Mouse (Mus musculus): ENCODE results near the gene Fbxl19.

Fbxl19 gene

DNA sequence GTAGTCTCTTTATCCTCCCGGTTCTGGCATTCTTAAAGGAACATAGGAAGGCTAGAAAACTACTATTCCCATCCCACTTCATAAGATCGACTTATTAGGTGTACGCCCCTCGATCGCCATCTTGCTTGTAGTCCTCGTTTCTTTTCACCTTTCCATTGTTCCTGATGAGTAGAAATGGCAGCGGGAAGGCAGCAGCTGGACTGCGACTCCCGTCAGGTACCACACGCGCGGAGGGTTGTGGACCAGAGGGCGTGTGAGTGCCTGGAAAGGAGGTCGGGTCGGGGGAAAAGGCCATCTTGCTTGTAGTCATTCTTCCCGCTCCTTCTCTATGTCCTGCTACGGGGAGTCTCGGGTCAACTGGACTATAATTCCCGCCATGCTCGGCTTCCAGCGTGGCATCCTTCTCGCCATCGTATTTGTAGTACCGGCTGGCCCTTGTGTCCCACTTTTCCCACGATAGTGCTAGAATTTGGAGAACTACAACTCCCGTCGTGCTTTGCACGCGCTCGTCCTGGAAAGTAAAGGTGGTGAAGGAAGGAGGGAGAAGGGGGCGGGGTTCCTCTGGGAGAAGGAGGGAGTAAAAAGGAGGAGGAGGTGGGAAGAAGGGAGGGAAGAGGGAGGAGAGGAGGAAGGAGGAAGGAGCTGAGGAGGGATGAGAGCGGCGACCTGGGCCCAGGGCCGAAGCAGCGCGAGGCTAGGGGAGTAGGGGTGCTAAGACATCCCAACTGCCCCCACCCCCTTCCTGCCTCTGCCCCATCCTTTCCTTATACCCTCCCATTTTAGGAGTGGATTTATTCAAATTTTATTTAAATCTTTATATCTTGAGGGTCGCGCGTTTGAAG lies 1.5 kb downstream of the Fbxl19 start:
- TF ChIP-seq CTCF (conservative IDR thresholded peaks at IDR 0.05; ENCODE audit: low read length) (no peak), POU5F1 (IDR thresholded peaks at IDR 0.05; ENCODE audit: borderline replicate concordance, low read length) (no peak), NANOG (IDR thresholded peaks at IDR 0.05; ENCODE audit: borderline replicate concordance, low read length) (no peak)
- H3K9me3 ChIP-seq (ENCODE audit: low read length) = no peaks in the 10 kb centered on the region
- no peaks in the 10 kb centered on the region for H3K27me3 ChIP-seq (ENCODE audit: insufficient read depth, low read length)
- peak overlapping the region; percentile 92 for H3K4me3 ChIP-seq (replicated peaks; ENCODE audit: low read length)
- H3K4me1 ChIP-seq (replicated peaks; ENCODE audit: low read depth, low read length) = peaks cover 70% of the 10 kb centered on the region
- H3K36me3 ChIP-seq (ENCODE audit: insufficient read depth, low read length) = peaks cover 27% of the 10 kb centered on the region

DNA sequence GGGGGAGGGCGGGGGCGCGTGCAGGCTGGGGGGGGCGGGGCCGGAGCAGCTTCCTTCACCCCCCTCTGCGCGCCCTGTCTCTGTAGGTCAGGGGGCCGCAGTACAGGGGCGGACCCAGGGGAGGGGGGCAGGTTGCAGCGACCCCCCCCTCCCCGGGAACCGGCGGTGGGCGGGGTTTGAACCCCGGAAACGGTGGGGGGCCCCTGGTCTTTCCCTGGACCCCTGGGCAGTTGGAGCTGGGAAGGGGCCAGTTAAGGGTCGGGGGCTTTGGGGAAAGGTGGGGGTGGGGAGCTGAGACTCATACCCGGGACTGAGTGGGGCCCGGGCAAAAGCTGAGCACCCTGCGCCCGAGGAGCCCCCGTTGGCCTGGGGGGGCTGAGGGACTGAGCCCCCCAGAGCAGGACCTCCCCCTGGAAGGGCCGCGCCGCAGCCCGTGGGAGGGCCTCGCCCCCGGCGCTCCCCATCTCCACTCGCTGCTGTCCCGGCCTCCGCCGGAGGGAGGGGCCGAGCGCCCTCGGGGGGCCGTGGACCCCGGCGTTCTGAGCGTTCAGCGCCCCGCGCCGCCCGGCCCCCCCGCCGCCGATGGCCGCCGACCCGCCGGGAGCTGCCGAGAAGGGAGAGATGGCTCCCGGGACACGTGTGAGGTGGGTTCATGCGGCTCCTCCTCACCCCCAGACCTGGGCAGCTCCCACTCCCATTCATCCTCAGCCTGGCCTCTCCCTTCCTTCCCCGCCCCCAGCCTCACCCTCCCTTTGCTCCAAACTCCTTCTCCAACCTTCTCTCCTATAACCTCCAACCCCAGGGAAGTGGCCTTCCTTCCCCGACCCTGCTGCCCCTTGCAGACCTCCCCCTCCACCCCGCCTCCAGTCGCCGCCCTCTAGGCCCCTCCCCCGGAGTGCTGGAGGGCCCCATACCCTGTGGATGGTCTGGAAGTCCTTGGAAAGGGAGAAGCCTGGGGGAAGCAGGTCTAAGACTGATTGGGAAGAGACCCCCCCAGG lies 2.5 kb downstream of the Fbxl19 start:
- Histone ChIP-seq H3K4me1 (replicated peaks; ENCODE audit: low read depth, low read length) (peaks cover 70% of the 10 kb centered on the region), H3K27me3 (ENCODE audit: insufficient read depth, low read length) (no peaks in the 10 kb centered on the region), H3K9me3 (ENCODE audit: low read length) (no peaks in the 10 kb centered on the region), H3K4me3 (replicated peaks; ENCODE audit: low read length) (peak overlapping the region; percentile 92), H3K36me3 (ENCODE audit: insufficient read depth, low read length) (peaks cover 36% of the 10 kb centered on the region)
- TF ChIP-seq CTCF (conservative IDR thresholded peaks at IDR 0.05; ENCODE audit: low read length) (no peak), POU5F1 (IDR thresholded peaks at IDR 0.05; ENCODE audit: borderline replicate concordance, low read length) (no peak), NANOG (IDR thresholded peaks at IDR 0.05; ENCODE audit: borderline replicate concordance, low read length) (no peak)

DNA sequence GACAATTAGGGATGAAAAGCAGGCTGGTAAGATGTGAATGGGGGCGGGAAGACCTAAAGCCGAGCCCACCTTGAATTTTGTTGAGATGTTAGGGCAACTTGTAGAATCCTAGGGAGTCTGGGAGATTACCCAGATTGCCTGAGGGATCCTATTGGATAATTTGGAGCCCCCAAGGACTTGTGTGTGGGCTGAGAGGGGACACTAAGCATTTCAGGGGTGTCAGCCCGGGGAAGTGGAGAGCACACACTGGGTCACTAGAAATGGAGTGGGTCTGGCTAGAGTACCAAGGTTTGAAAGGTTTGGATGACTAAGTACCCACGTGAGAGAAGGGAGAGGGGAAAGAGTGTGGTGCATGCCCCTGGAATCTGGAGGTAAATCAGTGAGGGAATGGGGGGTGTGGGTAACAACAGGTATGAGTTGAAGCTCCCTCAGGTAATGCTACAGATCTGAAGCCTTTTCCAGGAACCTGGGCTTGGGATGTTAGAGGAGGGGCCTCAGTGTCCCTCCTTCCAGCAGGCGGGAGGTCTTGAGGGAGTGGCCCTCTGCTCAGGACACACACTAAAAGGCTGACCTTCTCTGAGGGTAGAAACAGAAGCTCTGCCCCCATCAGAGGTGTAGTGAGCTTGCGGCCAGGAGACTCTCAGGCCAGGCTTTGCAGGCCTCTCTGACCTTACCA lies 3.4 kb downstream of the Fbxl19 start:
- peak overlapping the region; percentile 92 for H3K4me3 ChIP-seq (replicated peaks; ENCODE audit: low read length)
- peaks cover 71% of the 10 kb centered on the region for H3K4me1 ChIP-seq (replicated peaks; ENCODE audit: low read depth, low read length)
- peaks cover 46% of the 10 kb centered on the region for H3K36me3 ChIP-seq (ENCODE audit: insufficient read depth, low read length)
- TF ChIP-seq CTCF (conservative IDR thresholded peaks at IDR 0.05; ENCODE audit: low read length) = no peak
- TF ChIP-seq POU5F1 (IDR thresholded peaks at IDR 0.05; ENCODE audit: borderline replicate concordance, low read length) = no peak
- TF ChIP-seq NANOG (IDR thresholded peaks at IDR 0.05; ENCODE audit: borderline replicate concordance, low read length) = no peak
- H3K27me3 ChIP-seq (ENCODE audit: insufficient read depth, low read length) = no peaks in the 10 kb centered on the region
- H3K9me3 ChIP-seq (ENCODE audit: low read length) = no peaks in the 10 kb centered on the region

DNA sequence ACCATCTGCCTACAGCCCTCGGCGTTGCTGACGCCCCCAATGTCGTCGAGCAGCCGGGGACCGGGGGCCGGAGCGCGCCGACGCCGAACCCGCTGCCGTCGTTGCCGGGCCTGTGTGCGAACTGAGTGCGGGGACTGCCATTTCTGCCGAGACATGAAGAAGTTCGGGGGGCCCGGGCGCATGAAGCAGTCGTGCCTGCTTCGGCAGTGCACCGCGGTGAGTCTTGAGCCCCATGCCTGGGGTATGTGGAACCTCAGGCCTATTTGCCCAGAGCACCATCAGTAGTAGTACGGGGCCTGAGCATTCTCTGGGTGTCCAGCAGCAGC lies 3.9 kb downstream of the Fbxl19 start:
- peaks cover 74% of the 10 kb centered on the region for H3K4me1 ChIP-seq (replicated peaks; ENCODE audit: low read depth, low read length)
- H3K4me3 ChIP-seq (replicated peaks; ENCODE audit: low read length) = peak overlapping the region; percentile 92
- no peaks in the 10 kb centered on the region for H3K27me3 ChIP-seq (ENCODE audit: insufficient read depth, low read length)
- no peak for TF ChIP-seq POU5F1 (IDR thresholded peaks at IDR 0.05; ENCODE audit: borderline replicate concordance, low read length)
- TF ChIP-seq NANOG (IDR thresholded peaks at IDR 0.05; ENCODE audit: borderline replicate concordance, low read length) = no peak
- TF ChIP-seq CTCF (conservative IDR thresholded peaks at IDR 0.05; ENCODE audit: low read length) = no peak
- peaks cover 51% of the 10 kb centered on the region for H3K36me3 ChIP-seq (ENCODE audit: insufficient read depth, low read length)
- H3K9me3 ChIP-seq (ENCODE audit: low read length) = no peaks in the 10 kb centered on the region

DNA sequence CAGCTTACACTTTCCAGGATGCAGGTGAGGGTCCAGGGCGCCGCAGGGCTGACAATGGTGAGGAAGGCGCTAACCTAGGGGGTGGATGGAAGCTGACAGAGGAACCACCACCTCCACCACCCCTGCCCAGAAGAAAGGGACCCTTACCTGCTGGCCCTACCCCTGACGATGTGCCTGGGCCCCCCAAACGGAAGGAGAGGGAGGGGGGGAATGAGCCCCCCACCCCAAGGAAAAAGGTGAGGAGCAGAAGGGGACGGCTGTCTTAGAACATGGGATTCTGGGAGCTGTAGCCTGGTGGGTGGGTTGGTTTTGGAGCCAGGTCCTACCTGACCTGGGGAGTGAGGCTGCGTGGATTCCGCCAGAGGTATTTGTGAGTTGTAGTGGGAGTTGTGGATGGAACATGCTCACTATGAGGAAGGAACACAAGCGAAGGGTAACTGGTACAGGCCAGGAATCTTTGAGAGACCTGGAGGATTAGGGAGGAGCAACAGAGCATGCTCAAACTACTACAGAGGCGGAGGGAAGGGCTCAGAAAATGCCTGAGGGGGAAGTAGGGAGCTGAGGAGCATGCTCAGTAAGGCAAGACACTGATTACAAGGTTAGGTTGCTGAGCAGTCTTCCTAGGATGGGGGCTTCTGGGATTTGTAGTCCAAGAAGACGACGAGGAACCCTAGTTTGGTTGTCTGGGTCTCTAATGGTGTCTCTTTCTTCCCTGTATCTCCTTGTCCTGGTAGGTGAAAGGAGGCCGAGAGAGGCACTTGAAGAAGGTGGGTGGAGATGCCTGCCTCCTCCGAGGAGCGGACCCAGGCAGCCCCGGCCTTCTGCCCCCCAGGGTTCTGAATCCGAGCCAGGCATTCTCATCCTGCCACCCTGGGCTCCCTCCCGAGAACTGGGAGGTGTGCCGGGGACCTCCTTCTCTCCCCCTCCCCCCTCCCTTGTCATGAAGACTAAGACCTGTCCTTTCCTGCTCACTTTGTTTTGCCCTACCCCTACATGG lies 6.1 kb downstream of the Fbxl19 start:
- no peak for TF ChIP-seq CTCF (conservative IDR thresholded peaks at IDR 0.05; ENCODE audit: low read length)
- TF ChIP-seq NANOG (IDR thresholded peaks at IDR 0.05; ENCODE audit: borderline replicate concordance, low read length) = no peak
- TF ChIP-seq POU5F1 (IDR thresholded peaks at IDR 0.05; ENCODE audit: borderline replicate concordance, low read length) = no peak
- Histone ChIP-seq H3K4me1 (replicated peaks; ENCODE audit: low read depth, low read length) (peaks cover 81% of the 10 kb centered on the region), H3K36me3 (ENCODE audit: insufficient read depth, low read length) (peaks cover 73% of the 10 kb centered on the region), H3K4me3 (replicated peaks; ENCODE audit: low read length) (peak overlapping the region; percentile 64), H3K9me3 (ENCODE audit: low read length) (no peaks in the 10 kb centered on the region), H3K27me3 (ENCODE audit: insufficient read depth, low read length) (no peaks in the 10 kb centered on the region)

DNA sequence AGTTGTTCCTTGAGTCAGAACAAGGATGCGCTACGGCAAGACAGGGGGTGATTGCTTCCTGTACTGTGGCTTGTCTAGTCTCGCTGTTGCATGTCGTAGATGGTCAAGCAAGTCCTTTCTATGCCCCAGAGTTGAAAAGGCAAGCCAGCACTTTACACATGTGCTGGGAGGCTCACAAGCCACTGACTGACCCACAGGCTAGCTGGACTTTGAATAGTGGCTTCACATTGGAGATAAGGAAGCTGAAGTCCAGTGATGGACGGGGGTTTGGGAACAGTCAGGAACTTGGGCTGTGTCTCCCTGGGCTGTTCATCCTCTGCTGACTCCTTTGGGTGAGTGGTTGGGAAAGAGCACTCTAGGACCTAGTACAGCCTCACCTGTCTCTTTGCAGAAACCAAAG lies 7.3 kb downstream of the Fbxl19 start:
- Histone ChIP-seq H3K4me1 (replicated peaks; ENCODE audit: low read depth, low read length) (peaks cover 93% of the 10 kb centered on the region), H3K27me3 (ENCODE audit: insufficient read depth, low read length) (no peaks in the 10 kb centered on the region), H3K9me3 (ENCODE audit: low read length) (no peaks in the 10 kb centered on the region), H3K36me3 (ENCODE audit: insufficient read depth, low read length) (peaks cover 85% of the 10 kb centered on the region), H3K4me3 (replicated peaks; ENCODE audit: low read length) (peak overlapping the region; percentile 62)
- TF ChIP-seq POU5F1 (IDR thresholded peaks at IDR 0.05; ENCODE audit: borderline replicate concordance, low read length) = no peak
- no peak for TF ChIP-seq CTCF (conservative IDR thresholded peaks at IDR 0.05; ENCODE audit: low read length)
- no peak for TF ChIP-seq NANOG (IDR thresholded peaks at IDR 0.05; ENCODE audit: borderline replicate concordance, low read length)

DNA sequence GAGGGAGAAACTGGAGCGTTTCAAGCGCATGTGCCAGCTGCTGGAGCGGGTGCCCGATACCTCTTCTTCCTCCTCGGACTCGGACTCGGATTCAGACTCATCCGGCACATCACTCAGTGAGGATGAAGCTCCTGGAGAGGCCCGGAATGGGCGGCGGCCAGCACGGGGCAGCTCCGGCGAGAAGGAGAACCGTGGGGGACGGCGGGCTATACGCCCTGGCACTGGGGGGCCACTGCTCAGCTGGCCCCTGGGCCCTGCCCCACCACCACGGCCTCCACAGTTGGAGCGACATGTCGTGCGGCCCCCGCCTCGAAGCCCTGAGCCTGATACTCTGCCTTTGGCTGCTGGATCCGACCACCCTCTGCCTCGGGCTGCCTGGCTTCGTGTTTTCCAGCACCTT lies 7.7 kb downstream of the Fbxl19 start:
- no peak for TF ChIP-seq POU5F1 (IDR thresholded peaks at IDR 0.05; ENCODE audit: borderline replicate concordance, low read length)
- no peak for TF ChIP-seq CTCF (conservative IDR thresholded peaks at IDR 0.05; ENCODE audit: low read length)
- no peak for TF ChIP-seq NANOG (IDR thresholded peaks at IDR 0.05; ENCODE audit: borderline replicate concordance, low read length)

More for the DNA sequence above, 7.7 kb downstream of the Fbxl19 start:
- H3K27me3 ChIP-seq (ENCODE audit: insufficient read depth, low read length) = no peaks in the 10 kb centered on the region
- H3K4me1 ChIP-seq (replicated peaks; ENCODE audit: low read depth, low read length) = peaks cover 97% of the 10 kb centered on the region
- H3K36me3 ChIP-seq (ENCODE audit: insufficient read depth, low read length) = peaks cover 89% of the 10 kb centered on the region
- H3K4me3 ChIP-seq (replicated peaks; ENCODE audit: low read length) = peak overlapping the region; percentile 62
- H3K9me3 ChIP-seq (ENCODE audit: low read length) = no peaks in the 10 kb centered on the region

Data from E14TG2a.4 (cell line).